Mouse (Mus musculus): ENCODE data around the gene Tmem206.

The Tmem206 gene

GRCm38 (mm10) chr1:191356936-191357335 is 31.2 kb downstream of the Tmem206 start:
- no peak for TF ChIP-seq GATA4 (IDR thresholded peaks at IDR 0.05; ENCODE audit: insufficient replicate concordance, low read length)

GRCm38 (mm10) chr1:191359478-191359877 is 33.8 kb downstream of the Tmem206 start:
- no peak for TF ChIP-seq GATA4 (IDR thresholded peaks at IDR 0.05; ENCODE audit: insufficient replicate concordance, low read length)

GRCm38 (mm10) chr1:191362412-191362811 is 36.7 kb downstream of the Tmem206 start:
- no peak for TF ChIP-seq GATA4 (IDR thresholded peaks at IDR 0.05; ENCODE audit: insufficient replicate concordance, low read length)

GRCm38 (mm10) chr1:191364477-191364876 is 38.8 kb downstream of the Tmem206 start:
- no peak for TF ChIP-seq GATA4 (IDR thresholded peaks at IDR 0.05; ENCODE audit: insufficient replicate concordance, low read length)

GRCm38 (mm10) chr1:191368193-191368592 is 42.5 kb downstream of the Tmem206 start:
- TF ChIP-seq GATA4 (IDR thresholded peaks at IDR 0.05; ENCODE audit: insufficient replicate concordance, low read length), result no peak

- TF ChIP-seq GATA4 (IDR thresholded peaks at IDR 0.05; ENCODE audit: insufficient replicate concordance, low read length), result no peak
Observed at GRCm38 (mm10) chr1:191369140-191369539, 43.4 kb downstream of the Tmem206 start.

- no peak for TF ChIP-seq GATA4 (IDR thresholded peaks at IDR 0.05; ENCODE audit: insufficient replicate concordance, low read length)
Observed at GRCm38 (mm10) chr1:191374993-191375643, 49.4 kb downstream of the Tmem206 start.

GRCm38 (mm10) chr1:191375644-191375998 is 49.9 kb downstream of the Tmem206 start:
- TF ChIP-seq GATA4 (IDR thresholded peaks at IDR 0.05; ENCODE audit: insufficient replicate concordance, low read length), result no peak

- TF ChIP-seq GATA4 (IDR thresholded peaks at IDR 0.05; ENCODE audit: insufficient replicate concordance, low read length), result no peak
Observed at GRCm38 (mm10) chr1:191378080-191378479, 52.4 kb downstream of the Tmem206 start.

GRCm38 (mm10) chr1:191380843-191381242 is 55.1 kb downstream of the Tmem206 start:
- TF ChIP-seq GATA4 (IDR thresholded peaks at IDR 0.05; ENCODE audit: insufficient replicate concordance, low read length), result no peak

GRCm38 (mm10) chr1:191381955-191382736 is 56.4 kb downstream of the Tmem206 start:
- TF ChIP-seq GATA4 (IDR thresholded peaks at IDR 0.05; ENCODE audit: insufficient replicate concordance, low read length), result no peak

GRCm38 (mm10) chr1:191384786-191385430 is 59.2 kb downstream of the Tmem206 start:
- no peak for TF ChIP-seq GATA4 (IDR thresholded peaks at IDR 0.05; ENCODE audit: insufficient replicate concordance, low read length)

- no peak for TF ChIP-seq GATA4 (IDR thresholded peaks at IDR 0.05; ENCODE audit: insufficient replicate concordance, low read length)
Observed at GRCm38 (mm10) chr1:191391311-191391710, 65.6 kb downstream of the Tmem206 start.

- no peak for TF ChIP-seq GATA4 (IDR thresholded peaks at IDR 0.05; ENCODE audit: insufficient replicate concordance, low read length)
Observed at GRCm38 (mm10) chr1:191393536-191393935, 67.8 kb downstream of the Tmem206 start.

GRCm38 (mm10) chr1:191394126-191394525 is 68.4 kb downstream of the Tmem206 start:
- TF ChIP-seq GATA4 (IDR thresholded peaks at IDR 0.05; ENCODE audit: insufficient replicate concordance, low read length), result no peak

GRCm38 (mm10) chr1:191395200-191395599 is 69.5 kb downstream of the Tmem206 start:
- TF ChIP-seq GATA4 (IDR thresholded peaks at IDR 0.05; ENCODE audit: insufficient replicate concordance, low read length), result no peak
